Mouse (Mus musculus) liver, postnatal 0 days (tissue): ENCODE measurements around the gene Klf7.

Source experiments
- CTCF ChIP-seq: sonication (generic); IDR thresholded peaks from 2 replicates; pipeline ENCODE4 v1.5.1; 2016; ENCODE audit warnings: antibody characterized with exemption, low read depth
- EP300 ChIP-seq: IDR thresholded peaks from 2 replicates; pipeline ENCODE4 v1.6.1; 2016; ENCODE audit warnings: antibody characterized with exemption, low read depth, mild to moderate bottlenecking

- TF ChIP-seq CTCF = no peak
- no peak for TF ChIP-seq EP300
Measured at GRCm38 (mm10) chr1:64005194-64005593, 116.9 kb downstream of the Klf7 start.
